Mouse (Mus musculus): ENCODE measurements around the gene Cbll1. TPM values are rescaled to one million over a fixed set of nuclear protein-coding genes. Genes with fewer than 3 reads are reported as not detected.

The Cbll1 gene
- total RNA-seq (2014; rRNA removed), result 2.2 and 3.0 TPM in 2 replicates
- 2.8 and 3.4 TPM in 2 replicates for polyA plus RNA-seq (2012; rRNA removed)

DNA sequence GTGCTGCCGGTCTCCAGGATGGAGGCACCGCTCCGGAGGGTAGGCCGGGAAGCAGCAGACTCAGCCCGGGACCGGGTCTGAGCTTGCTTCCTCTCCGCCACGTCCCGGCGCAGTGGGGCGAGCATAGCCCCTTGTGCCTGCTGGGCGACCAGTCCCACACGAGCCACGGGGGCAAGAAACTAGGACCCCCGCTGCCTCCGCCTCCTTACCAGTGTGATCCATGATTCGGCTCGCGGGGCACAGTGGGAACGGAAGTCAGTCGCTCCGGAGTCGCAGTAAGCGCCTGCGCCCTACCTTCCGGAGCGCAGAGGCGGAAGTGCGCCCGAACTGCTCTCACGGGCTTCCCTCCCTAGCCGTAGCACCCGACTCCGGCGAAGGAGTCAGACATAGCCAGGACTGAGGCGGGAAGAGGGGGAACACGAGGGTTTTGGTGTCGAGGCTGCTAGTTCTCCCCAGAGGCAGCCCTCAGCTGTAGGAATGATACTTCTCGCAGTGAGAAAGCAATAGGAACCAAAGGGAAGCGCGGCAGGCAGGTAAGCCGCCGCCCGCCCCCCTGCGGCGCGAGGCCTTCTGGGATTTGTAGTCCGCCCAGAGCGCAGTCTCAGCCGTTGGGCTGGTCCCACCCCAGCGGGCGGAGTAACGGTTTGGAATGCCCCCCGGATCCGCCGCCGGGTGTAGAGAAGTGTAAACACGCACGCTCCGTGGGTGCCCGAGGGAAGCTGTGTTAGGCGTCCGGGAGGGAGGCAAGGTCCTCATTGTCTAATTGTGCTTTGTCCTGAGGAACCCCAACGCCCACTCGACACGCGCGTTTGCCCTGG is at the start of gene Cbll1:
Gene Cbll1 (minus strand): TSS at position 303 of the 818 bp plus-strand sequence.
- Histone ChIP-seq H3K27ac (replicated peaks; ENCODE audit: insufficient read depth, low read depth, low read length) (peak within 1 kb of the TSS; percentile 92), H3K9ac (ENCODE audit: low read depth, low read length) (peak within 1 kb of the TSS; percentile 90), H3K4me1 (ENCODE audit: control insufficient read depth, insufficient read depth, low read length) (peaks cover 11% of the 10 kb centered on the region; the same call in 1 of the 2 replicates), H3K27me3 (ENCODE audit: control insufficient read depth, insufficient read depth, low read length) (no peaks in the 10 kb centered on the region), H3K36me3 (ENCODE audit: control insufficient read depth, insufficient read depth, low read length) (peaks cover under 1% of the 10 kb centered on the region), H3K79me2 (ENCODE audit: control insufficient read depth, insufficient read depth, low read length) (peaks cover 14% of the 10 kb centered on the region; the same call in 1 of the 2 replicates), H3K4me3 (ENCODE audit: insufficient read depth, low read depth, low read length) (peak within 1 kb of the TSS; percentile 92)
- TF ChIP-seq POLR2A (IDR thresholded peaks at IDR 0.05; ENCODE audit: extremely low read depth, insufficient read depth, low read length), result peak; percentile 80
- TF ChIP-seq CTCF (IDR thresholded peaks at IDR 0.05; ENCODE audit: low read depth, low read length), result no peak
- under 1% methylated on average over 68 of the region's 68 CpGs for WGBS
- peak; percentile 86 for DNase-seq (ENCODE audit: extremely low read depth, low read depth, low spot score)

DNA sequence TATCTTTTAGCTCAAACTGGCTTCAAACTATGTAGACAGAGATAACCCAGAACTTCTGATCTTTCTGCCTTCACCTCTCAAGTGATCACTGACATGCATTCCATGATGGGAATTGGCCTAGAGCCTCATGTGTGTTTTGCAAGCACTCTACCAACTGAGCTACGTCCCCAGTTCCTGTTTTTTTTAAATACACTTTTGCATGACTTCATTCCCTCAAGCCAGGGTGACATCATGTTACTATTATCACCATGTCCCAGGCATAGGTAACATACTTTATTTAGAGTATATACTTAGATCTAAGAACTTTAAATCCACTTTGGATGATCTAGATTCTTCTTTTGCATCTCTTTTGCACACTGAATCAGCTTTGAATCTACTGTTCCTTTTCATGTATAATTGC is 46.6 kb upstream of the Cbll1 start:
- no peaks in the 10 kb centered on the region for H3K4me1 ChIP-seq (ENCODE audit: control insufficient read depth, insufficient read depth, low read length)
- no peak overlapping the region for H3K4me3 ChIP-seq (ENCODE audit: insufficient read depth, low read depth, low read length)
- TF ChIP-seq CTCF (IDR thresholded peaks at IDR 0.05; ENCODE audit: low read depth, low read length), result no peak
- no peak for TF ChIP-seq POLR2A (IDR thresholded peaks at IDR 0.05; ENCODE audit: extremely low read depth, insufficient read depth, low read length)
- H3K79me2 ChIP-seq (ENCODE audit: control insufficient read depth, insufficient read depth, low read length), result no peaks in the 10 kb centered on the region
- no peaks in the 10 kb centered on the region for H3K27me3 ChIP-seq (ENCODE audit: control insufficient read depth, insufficient read depth, low read length)
- WGBS, result 49% methylated on average over 1 of the region's 1 CpGs
- DNase-seq (ENCODE audit: extremely low read depth, low read depth, low spot score), result no peak
- H3K9ac ChIP-seq (ENCODE audit: low read depth, low read length), result no peak overlapping the region
- no peaks in the 10 kb centered on the region for H3K36me3 ChIP-seq (ENCODE audit: control insufficient read depth, insufficient read depth, low read length)
- no peak overlapping the region for H3K27ac ChIP-seq (replicated peaks; ENCODE audit: insufficient read depth, low read depth, low read length)

DNA sequence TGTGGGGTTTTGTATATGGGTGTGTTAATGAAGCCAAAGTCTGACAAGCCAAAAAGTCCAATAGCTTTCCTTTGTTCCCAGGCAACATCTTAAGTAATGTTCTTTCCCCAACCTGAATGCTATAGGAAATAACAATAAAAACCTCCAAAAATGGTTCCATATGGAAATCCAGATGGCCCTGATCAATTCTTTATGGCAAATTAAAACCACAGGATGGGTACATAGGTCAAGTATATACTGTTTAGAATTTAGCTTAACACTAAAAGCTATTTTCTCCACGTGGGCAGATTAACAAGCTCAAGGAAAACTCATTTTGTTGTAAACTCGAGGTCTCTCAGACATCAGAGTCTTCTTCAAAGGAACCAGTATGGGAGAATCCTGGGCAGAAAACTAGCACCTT is 45.8 kb upstream of the Cbll1 start:
- 52% methylated on average over 2 of the region's 2 CpGs for WGBS

DNA sequence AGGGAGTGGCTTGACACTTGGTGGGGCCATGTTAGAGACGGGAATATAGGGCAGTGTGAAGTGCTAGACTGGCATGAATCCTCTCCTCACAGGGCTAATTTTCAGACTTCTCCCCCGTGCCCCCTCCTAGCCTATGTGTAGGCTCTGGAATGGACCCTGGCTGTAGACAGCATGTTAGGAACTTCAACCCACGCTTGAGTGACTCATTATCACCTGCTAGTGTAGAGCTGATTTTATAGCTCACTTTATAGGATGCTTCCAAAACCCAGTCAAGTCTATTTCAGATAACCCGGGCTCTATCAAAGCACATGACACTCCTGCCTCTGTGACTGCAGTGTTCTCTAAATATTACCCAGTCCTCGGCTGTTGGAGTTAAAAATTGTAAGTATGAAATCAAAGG is 42.1 kb upstream of the Cbll1 start:
- no peak overlapping the region for H3K4me3 ChIP-seq (ENCODE audit: insufficient read depth, low read depth, low read length)
- H3K27ac ChIP-seq (replicated peaks; ENCODE audit: insufficient read depth, low read depth, low read length), result no peak overlapping the region
- H3K4me1 ChIP-seq (ENCODE audit: control insufficient read depth, insufficient read depth, low read length), result peaks cover 5% of the 10 kb centered on the region
- no peak overlapping the region for H3K9ac ChIP-seq (ENCODE audit: low read depth, low read length)
- no peaks in the 10 kb centered on the region for H3K36me3 ChIP-seq (ENCODE audit: control insufficient read depth, insufficient read depth, low read length)
- WGBS, result 84% methylated on average over 5 of the region's 5 CpGs
- no peaks in the 10 kb centered on the region for H3K79me2 ChIP-seq (ENCODE audit: control insufficient read depth, insufficient read depth, low read length)
- no peaks in the 10 kb centered on the region for H3K27me3 ChIP-seq (ENCODE audit: control insufficient read depth, insufficient read depth, low read length)
- TF ChIP-seq POLR2A (IDR thresholded peaks at IDR 0.05; ENCODE audit: extremely low read depth, insufficient read depth, low read length), result no peak
- TF ChIP-seq CTCF (IDR thresholded peaks at IDR 0.05; ENCODE audit: low read depth, low read length), result no peak
- DNase-seq (ENCODE audit: extremely low read depth, low read depth, low spot score), result no peak

More for the DNA sequence above, 45.8 kb upstream of the Cbll1 start:
- no peak overlapping the region for H3K4me3 ChIP-seq (ENCODE audit: insufficient read depth, low read depth, low read length)
- H3K9ac ChIP-seq (ENCODE audit: low read depth, low read length), result no peak overlapping the region
- no peaks in the 10 kb centered on the region for H3K4me1 ChIP-seq (ENCODE audit: control insufficient read depth, insufficient read depth, low read length)
- no peaks in the 10 kb centered on the region for H3K27me3 ChIP-seq (ENCODE audit: control insufficient read depth, insufficient read depth, low read length)
- no peak for DNase-seq (ENCODE audit: extremely low read depth, low read depth, low spot score)
- no peak for TF ChIP-seq CTCF (IDR thresholded peaks at IDR 0.05; ENCODE audit: low read depth, low read length)
- H3K79me2 ChIP-seq (ENCODE audit: control insufficient read depth, insufficient read depth, low read length), result no peaks in the 10 kb centered on the region
- no peak overlapping the region for H3K27ac ChIP-seq (replicated peaks; ENCODE audit: insufficient read depth, low read depth, low read length)
- no peaks in the 10 kb centered on the region for H3K36me3 ChIP-seq (ENCODE audit: control insufficient read depth, insufficient read depth, low read length)

DNA sequence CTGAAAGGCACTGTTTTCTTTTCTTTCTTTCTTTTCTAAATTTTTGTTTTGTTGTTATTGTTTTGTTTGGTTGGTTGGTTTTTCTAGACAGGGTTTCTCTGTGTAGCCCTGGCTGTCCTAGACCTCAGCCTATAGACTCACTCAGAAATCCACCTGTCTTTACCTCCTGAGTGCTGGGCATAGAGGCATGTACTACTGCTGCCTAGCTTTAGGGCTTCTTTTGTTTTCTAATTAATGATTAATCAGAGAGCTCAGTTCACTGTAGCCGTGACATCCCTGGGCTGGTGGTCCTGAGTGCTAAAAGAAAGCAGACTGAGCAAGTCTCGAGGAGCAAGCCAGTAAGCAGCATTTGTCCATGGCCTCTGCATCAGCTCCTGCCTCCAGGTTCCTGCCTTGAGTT is 40.4 kb upstream of the Cbll1 start:
- TF ChIP-seq POLR2A (IDR thresholded peaks at IDR 0.05; ENCODE audit: extremely low read depth, insufficient read depth, low read length), result no peak
- TF ChIP-seq CTCF (IDR thresholded peaks at IDR 0.05; ENCODE audit: low read depth, low read length), result no peak
- no peak overlapping the region for H3K9ac ChIP-seq (ENCODE audit: low read depth, low read length)
- H3K36me3 ChIP-seq (ENCODE audit: control insufficient read depth, insufficient read depth, low read length), result no peaks in the 10 kb centered on the region
- H3K27ac ChIP-seq (replicated peaks; ENCODE audit: insufficient read depth, low read depth, low read length), result no peak overlapping the region
- peaks cover 5% of the 10 kb centered on the region for H3K4me1 ChIP-seq (ENCODE audit: control insufficient read depth, insufficient read depth, low read length)
- no peak overlapping the region for H3K4me3 ChIP-seq (ENCODE audit: insufficient read depth, low read depth, low read length)
- DNase-seq (ENCODE audit: extremely low read depth, low read depth, low spot score), result no peak
- 62% methylated on average over 2 of the region's 2 CpGs for WGBS
- no peaks in the 10 kb centered on the region for H3K79me2 ChIP-seq (ENCODE audit: control insufficient read depth, insufficient read depth, low read length)
- H3K27me3 ChIP-seq (ENCODE audit: control insufficient read depth, insufficient read depth, low read length), result no peaks in the 10 kb centered on the region
